Mouse (Mus musculus) gastrocnemius, postnatal 36 days (tissue): ENCODE measurements around the gene Atp10a. TPM values are rescaled to one million over a fixed set of nuclear protein-coding genes. Genes with fewer than 3 reads are reported as not detected.

Experiments
- DNase-seq, 2 experiments: peaks; one replicate each; pipeline ENCODE4 v3.0.0; 2022
- intact Hi-C: fragments of 180-260 bp; cut with DNase I; formaldehyde crosslinking; loops from one replicate; pipeline ENCODE4 v1.15.1; 2025
- total RNA-seq, 2 experiments: library from RNA; stranded (reverse); gene quantifications; 2 replicates each; pipeline ENCODE4 v1.2.3; 2021

Atp10a gene
- total RNA-seq, 2 experiments from 2014 or later = 1.6 to 2.1 TPM

DNA sequence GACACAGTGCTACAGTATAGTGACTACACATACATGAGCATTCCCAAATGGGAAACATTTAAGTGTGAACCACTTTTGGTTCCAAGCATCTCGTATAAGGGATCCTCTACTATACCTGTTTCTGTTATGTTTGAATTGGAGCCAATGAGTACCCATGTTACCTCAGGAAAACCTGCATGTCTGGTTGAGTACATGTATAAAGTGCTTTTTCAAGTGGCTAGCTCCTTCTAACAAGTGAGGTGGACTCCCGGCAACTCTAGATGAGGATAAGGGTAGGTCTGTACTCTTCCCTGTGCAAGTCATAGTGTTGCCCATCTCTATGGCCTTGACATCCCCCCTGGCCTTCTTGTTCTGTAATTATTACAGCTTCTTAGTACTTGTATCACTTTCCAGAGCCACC is 31.0 kb downstream of the Atp10a start:
- intact Hi-C loops = no loop called here
- DNase-seq = no peak

DNA sequence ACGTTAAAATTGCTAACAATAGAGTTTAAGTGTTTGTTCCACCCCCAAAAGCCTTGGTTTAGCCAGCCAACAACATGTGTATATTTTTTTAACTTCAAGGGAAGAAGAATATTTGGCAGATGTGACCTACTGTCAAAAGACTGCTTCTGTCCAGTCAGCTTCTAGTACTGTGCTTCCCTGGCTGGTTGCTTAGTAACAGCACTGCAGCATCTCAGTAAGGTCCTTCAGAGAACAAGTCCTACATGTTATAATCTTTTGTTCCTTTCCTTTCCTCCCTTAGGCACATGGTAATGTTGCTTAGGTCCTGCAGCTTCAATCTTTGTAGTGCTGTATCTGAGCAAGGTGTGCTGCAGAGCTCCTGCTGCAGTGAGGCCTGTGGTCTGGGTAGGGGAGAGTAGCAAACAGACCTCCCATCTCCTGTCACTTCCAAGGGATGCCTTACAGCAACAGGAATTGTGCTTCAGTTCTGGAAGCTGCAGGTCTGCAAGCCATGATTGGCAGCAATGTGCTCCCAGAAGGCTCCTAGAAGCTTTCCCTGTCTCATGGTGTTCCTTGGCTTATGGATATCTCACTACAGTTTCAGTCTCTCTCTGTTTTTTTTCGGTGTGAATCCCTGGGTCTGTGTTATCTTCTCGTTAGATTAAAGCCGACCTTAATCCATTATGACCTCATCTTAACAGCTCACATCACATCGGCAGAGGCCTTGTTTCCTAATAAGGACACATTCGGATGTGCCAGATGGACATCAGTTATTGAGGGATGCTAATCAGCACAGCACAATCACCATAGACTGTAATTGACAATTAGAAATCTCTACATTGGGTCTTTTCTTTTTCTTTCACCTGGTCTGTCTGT is 34.3 kb downstream of the Atp10a start:
- no peak for DNase-seq
- intact Hi-C loops = no loop called here

GRCm38 (mm10) chr7:58690997-58691596 is 35.1 kb downstream of the Atp10a start:
- DNase-seq = no peak
- intact Hi-C loops = no loop called here

GRCm38 (mm10) chr7:58692704-58693103 is 36.7 kb downstream of the Atp10a start:
- intact Hi-C loops = no loop called here

DNA sequence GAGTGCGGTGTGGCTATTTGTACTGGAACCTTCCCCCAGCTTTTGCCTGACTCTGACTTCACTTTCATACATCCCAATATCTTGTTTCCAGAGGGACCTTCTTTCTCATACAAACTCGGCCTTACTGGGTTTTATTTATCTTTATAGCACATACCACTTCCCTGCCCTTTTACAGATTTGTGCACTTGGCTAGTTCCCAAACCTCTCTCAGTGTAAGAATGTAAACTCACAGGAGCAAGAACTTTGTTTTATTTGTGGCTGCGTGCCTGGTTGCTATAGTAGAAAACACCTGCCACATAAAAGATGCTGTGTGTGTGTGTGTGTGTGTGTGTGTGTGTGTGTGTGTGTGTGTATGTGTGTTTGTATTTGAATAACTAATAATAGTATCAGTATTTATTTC is 37.4 kb downstream of the Atp10a start:
- DNase-seq = no peak

More at GRCm38 (mm10) chr7:58692704-58693103, 36.7 kb downstream of the Atp10a start:
- no peak for DNase-seq

DNA sequence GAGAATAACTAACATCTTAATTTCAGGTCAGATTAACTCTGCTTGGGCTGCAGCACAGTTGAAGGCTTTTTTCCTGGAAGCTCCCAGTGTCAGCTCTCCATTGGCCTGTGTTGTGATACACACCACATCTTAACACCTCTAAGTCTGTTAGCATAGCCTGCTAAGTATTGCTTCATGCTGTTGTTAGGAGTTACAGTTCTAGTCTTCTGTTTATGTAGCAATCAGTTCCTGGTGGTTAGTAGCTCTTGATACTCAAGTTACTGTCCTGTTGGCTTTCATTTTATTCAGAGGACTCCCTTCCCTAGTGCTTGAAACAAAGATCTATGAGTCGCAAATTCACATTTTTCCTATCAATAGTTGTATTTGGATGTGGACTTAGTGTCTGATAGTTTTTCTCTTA is 39.7 kb downstream of the Atp10a start:
- DNase-seq = no peak
- intact Hi-C loops = no loop called here

More for the DNA sequence above, 37.4 kb downstream of the Atp10a start:
- intact Hi-C loops = no loop called here

DNA sequence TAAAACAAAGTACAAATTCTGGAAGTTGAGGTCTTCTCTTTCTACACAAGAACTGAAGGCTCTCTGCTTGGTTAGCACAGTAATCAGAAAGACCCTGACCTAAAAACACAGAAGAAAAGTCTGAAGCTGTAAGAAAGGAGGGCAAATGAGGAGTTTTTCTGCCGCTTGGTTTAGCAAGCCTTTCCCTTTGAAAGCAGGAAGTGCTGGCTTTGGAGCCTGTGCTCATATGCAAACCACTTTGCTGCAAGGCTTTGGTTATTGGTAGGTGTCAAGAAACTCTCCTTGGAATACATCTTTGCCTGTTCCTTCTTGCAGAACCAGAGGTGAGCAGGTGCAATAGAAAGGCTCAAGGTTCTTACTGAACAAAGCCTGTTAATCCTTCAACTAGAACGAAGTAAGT is 41.1 kb downstream of the Atp10a start:
- intact Hi-C loops = no loop called here
- no peak for DNase-seq

GRCm38 (mm10) chr7:58698738-58699442 is 42.9 kb downstream of the Atp10a start:
- DNase-seq = no peak

DNA sequence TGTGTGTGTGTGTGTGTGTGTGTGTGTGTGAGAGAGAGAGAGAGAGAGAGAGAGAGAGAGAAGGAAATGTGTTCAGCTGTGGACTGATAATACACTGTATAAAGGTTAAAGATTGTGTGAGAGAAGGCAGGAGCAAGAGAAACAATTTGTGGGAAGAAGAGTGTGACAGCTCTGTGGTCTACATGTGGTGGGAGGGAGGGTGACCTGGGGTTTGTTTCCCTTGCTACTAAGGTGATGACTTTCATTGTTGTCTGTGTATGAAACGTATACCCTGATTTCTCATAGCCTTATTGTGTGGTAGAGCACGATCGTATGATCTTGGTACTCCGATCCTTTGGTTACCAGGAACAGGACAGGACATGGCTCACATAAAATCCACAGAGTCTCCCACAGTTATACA is 45.3 kb downstream of the Atp10a start:
- intact Hi-C loops = no loop called here
- DNase-seq = no peak

More at GRCm38 (mm10) chr7:58698738-58699442, 42.9 kb downstream of the Atp10a start:
- intact Hi-C loops = no loop called here

DNA sequence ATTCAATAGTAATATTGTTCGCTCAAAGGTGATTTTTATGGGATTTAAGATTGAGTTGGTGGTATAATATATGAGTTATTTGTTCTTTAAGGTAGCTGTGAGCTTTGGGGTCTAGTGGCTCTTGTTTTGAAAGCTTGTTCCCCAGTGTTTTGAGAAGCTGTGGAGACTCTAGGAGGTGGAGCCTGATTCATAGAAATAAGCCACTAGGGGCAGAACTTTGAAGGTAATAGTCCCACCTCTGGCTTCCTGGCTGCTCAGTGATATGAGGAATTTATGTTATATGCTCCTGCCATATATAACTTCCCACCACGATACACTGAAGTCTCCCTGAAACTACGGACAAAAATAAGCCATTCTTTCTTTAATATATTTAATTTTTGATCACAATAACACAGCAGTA is 49.2 kb downstream of the Atp10a start:
- intact Hi-C loops = no loop called here
- DNase-seq = no peak

GRCm38 (mm10) chr7:58709306-58709705 is 53.3 kb downstream of the Atp10a start:
- intact Hi-C loops = no loop called here

GRCm38 (mm10) chr7:58710312-58710711 is 54.3 kb downstream of the Atp10a start:
- intact Hi-C loops = loop anchor here (5.0 kb wide), 1 partner anchor 48 kb away; no protein-coding TSS in a partner anchor
- DNase-seq = no peak

More at GRCm38 (mm10) chr7:58709306-58709705, 53.3 kb downstream of the Atp10a start:
- no peak for DNase-seq

DNA sequence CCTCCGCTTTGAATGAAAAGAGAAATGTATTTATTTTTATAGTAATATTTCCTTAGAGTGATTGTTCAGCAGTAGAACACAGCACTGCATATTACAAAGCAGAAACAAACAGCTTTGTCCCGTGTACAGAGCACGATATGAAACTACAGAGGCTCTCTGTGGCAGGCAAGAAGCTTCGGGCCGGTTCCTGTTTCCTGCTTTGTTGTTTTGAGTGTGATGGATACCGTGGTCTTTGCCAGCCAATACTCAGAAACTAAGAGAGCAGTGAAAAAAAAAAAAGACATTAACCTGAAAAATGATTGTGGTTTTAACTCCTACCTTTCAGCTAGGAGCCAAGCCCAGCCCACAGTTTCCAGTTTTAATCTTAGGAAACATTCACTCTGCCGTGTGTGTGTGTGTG is 55.8 kb downstream of the Atp10a start:
- intact Hi-C loops = loop anchor here (5.0 kb wide), 1 partner anchor 50 kb away; no protein-coding TSS in a partner anchor
- DNase-seq = no peak

DNA sequence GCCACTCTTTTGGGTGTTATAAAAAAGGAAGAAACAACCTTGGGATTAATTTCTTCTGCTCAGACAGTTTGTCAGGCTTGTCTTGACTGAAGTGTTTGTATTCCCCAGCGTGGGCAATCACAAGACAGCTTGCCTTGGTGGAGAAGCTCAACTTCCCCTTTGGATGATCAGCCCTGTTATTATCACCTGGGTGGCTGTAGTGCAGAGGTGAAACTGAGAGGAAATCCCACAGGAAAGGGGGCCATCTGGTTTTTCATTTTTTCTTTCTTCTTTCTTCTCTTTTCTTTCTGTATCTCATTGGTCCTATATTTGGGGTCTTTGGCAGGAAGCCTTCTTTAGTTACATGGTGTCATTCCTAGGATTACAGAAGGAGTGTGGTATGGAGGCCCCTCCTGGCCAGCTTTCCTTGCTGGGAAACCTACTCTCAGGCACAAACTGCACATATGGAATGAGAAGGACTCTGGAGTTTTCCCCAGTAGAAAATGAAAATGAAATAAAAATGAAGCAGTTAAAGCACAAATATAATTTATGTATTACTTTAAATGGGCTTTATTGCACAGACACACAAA is 59.7 kb downstream of the Atp10a start:
- intact Hi-C loops = no loop called here
- DNase-seq = no peak

DNA sequence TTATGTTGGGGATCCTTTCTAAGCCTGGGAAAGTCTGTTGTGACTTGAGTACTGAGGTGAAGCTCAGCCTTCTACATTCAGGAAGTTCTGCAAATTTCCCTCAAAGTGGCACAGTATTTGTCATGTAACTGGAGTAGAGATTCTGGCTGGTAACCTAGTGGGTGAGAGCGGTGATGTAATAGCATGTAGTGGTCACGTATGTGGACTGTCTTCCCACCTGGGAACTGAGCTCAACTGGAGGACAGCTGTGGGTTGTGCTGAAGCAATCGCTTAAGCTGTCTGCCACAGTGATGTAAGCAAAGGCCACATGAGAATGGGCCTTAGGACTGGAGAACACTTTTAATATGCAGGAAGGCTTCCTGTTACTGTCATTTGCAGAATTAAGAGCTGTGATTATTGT is 60.7 kb downstream of the Atp10a start:
- intact Hi-C loops = no loop called here
- DNase-seq = no peak

- no peak for DNase-seq
- intact Hi-C loops = no loop called here
These were observed 62.6 kb downstream of the Atp10a start for GRCm38 (mm10) chr7:58718556-58718955.

GRCm38 (mm10) chr7:58719218-58719938 is 63.4 kb downstream of the Atp10a start:
- no peak for DNase-seq
- intact Hi-C loops = no loop called here

GRCm38 (mm10) chr7:58722250-58722649 is 66.3 kb downstream of the Atp10a start:
- DNase-seq = no peak
- intact Hi-C loops = no loop called here

DNA sequence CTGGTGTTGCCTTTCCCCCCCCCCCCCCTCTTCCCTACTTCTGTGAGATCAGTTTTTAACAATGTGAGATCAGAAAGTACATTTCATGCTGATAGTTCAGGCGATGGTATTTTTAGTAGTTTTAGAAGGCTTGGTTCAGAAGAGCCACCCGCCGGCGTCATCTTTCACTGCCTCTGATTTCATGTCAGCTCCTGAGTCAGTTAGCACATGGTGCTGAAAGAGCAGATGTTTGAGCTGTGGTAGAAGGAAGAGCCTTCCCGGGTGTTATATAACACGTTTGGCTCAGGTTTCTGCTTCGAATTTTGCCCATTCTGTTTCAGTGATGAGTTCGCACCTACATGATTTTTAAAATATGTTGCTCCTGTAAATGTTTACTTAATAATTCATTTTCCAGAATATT is 74.2 kb downstream of the Atp10a start:
- DNase-seq = no peak
- intact Hi-C loops = no loop called here

- DNase-seq = no peak
- intact Hi-C loops = no loop called here
These were observed 74.9 kb downstream of the Atp10a start for GRCm38 (mm10) chr7:58730831-58731230.
